Mouse (Mus musculus) heart, embryonic 12.5 days (tissue): ENCODE results near the gene Ddah2. TPM values are rescaled to one million over a fixed set of nuclear protein-coding genes. Genes with fewer than 3 reads are reported as not detected.
A peak's percentile ranks its signal among the peaks of the same experiment; 100 is the strongest.

Source experiments
- ATAC-seq: fragments of 200-750 bp; cut with Nextera tagmentation; 2 replicates; pipeline ENCODE4 v1.8.0; 2017; ENCODE audit warnings: moderate TSS enrichment, moderate library complexity; ENCODE audit not compliant: insufficient number of reproducible peaks, low FRiP score
- H3K27ac ChIP-seq: fragments of 300-500 bp; sonication (generic); 2 replicates; pipeline ENCODE4 v1.5.1; 2016; ENCODE audit warnings: mild to moderate bottlenecking, moderate library complexity; ENCODE audit not compliant: poor library complexity, severe bottlenecking
- H3K27me3 ChIP-seq: fragments of 300-500 bp; sonication (generic); replicated peaks from 2 replicates; pipeline ENCODE4 v1.6.1; 2016; ENCODE audit warnings: mild to moderate bottlenecking, moderate library complexity
- H3K36me3 ChIP-seq: fragments of 300-500 bp; sonication (generic); 2 replicates; pipeline ENCODE4 v1.6.1; 2016; ENCODE audit warnings: mild to moderate bottlenecking, moderate library complexity
- H3K4me1 ChIP-seq: fragments of 300-500 bp; sonication (generic); replicated peaks from 2 replicates; pipeline ENCODE4 v1.6.1; 2016; ENCODE audit warnings: mild to moderate bottlenecking
- H3K4me2 ChIP-seq: fragments of 300-500 bp; sonication (generic); 2 replicates; pipeline ENCODE4 v1.6.1; 2016; ENCODE audit warnings: mild to moderate bottlenecking, moderate library complexity
- H3K4me3 ChIP-seq: fragments of 300-500 bp; sonication (generic); 2 replicates; pipeline ENCODE4 v1.5.1; 2016; ENCODE audit warnings: mild to moderate bottlenecking
- H3K9ac ChIP-seq: fragments of 300-500 bp; sonication (generic); 2 replicates; pipeline ENCODE4 v1.6.1; 2016; ENCODE audit warnings: mild to moderate bottlenecking, moderate library complexity
- H3K9me3 ChIP-seq: fragments of 300-500 bp; sonication (generic); replicated peaks from 2 replicates; pipeline ENCODE4 v1.6.1; 2016; ENCODE audit warnings: mild to moderate bottlenecking, moderate library complexity
- WGBS: fragments of 180-500 bp; shearing (Covaris S2); methylation state at CpG from one replicate; pipeline ENCODE4 v1.1.7; 2016; 5-methylcytosine and 5-hydroxymethylcytosine counted together
- polyA plus RNA-seq: library from polyadenylated mRNA; unstranded; fragments of >200 nt; fragmentation: Nextera tagmentation; extraction: Ambion mirVana; gene quantifications from 2 replicates; pipeline ENCODE4 v1.2.1, GENCODE M21; 2016

The Ddah2 gene
- polyA plus RNA-seq, 1 experiment from 2014 or later = 192 TPM

DNA sequence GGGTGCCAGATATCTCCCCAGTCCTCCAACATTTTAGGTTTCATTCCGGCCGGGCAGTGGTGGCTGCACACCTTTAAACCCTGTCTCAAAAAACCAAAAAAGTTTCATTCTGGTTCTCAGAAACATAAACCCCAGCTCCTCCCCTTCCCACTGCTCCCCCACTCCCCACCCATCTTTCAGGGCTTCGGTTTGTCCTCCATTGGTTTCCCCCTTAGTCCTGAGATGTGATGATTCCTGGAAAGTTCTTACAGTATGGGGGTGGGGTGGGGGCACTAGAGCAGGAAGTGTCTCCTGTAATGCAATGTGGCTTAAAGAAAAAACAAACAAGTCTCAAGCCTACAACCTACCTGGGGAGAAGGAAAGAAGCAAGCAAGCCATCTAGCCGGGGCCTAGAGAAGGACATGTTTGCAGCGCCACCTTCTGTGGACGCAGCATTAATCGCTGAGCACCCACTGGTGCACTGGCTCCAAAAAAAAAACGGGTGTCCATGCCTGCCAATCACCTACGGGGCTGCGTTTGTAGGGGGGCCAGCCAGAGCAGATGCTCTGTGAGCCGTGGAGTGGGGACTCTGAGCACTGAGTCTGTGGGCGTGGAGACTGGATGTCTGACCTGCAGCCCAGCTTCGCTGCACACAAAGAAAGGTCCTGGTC, 47.0 kb downstream of the Ddah2 start:
- H3K4me1 ChIP-seq = peaks cover 24% of the 10 kb centered on the region
- no peak overlapping the region for H3K4me3 ChIP-seq
- H3K27me3 ChIP-seq = no peaks in the 10 kb centered on the region
- peaks cover 31% of the 10 kb centered on the region for H3K36me3 ChIP-seq
- peak overlapping the region; percentile 52 for H3K9ac ChIP-seq
- no peak for ATAC-seq
- H3K9me3 ChIP-seq = no peaks in the 10 kb centered on the region
- 29% methylated on average over 13 of the region's 13 CpGs for WGBS
- no peak overlapping the region for H3K27ac ChIP-seq
- peak overlapping the region; percentile 29; the same call in 1 of the 2 replicates for H3K4me2 ChIP-seq

GRCm38 (mm10) chr17:35106522-35106921, 47.7 kb downstream of the Ddah2 start:
- Histone ChIP-seq H3K4me1 (peaks cover 19% of the 10 kb centered on the region), H3K4me2 (no peak overlapping the region), H3K9me3 (no peaks in the 10 kb centered on the region), H3K27ac (no peak overlapping the region), H3K36me3 (peaks cover 25% of the 10 kb centered on the region), H3K27me3 (0 out of 2 replicates have a peak, but pooled peaks cover 3% of the 10 kb centered on the region), H3K9ac (no peak overlapping the region), H3K4me3 (no peak overlapping the region)
- no peak for ATAC-seq
- 68% methylated on average over 3 of the region's 3 CpGs for WGBS

DNA sequence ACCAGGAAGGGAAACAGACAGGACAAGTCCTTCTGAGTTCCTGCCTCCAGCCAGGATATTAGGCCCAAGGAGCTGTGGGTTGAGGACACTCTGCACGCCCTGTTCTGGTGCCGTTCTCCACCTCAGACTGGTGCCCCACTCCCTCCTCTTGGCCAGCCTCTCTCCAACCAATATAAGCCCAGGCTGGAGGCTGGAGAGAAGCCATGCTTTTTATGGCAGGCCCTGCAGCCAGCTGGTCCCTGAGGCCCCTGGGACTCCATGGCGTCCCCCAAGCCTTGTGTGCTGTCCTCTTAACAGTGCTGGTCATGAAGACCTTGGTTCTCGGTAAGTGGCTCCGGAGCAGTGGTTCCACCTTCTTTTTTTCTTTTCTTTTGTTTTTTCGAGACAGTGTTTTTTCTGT, 49.3 kb downstream of the Ddah2 start, which contains the start of gene Ly6g5c:
Gene Ly6g5c (plus strand): TSS at position 183 of the 400 bp plus-strand sequence.
- WGBS = 78% methylated on average over 6 of the region's 6 CpGs
- no peak for ATAC-seq
- H3K27ac ChIP-seq = no peak within 1 kb of the TSS

More for the DNA sequence above, 49.3 kb downstream of the Ddah2 start, which contains the start of gene Ly6g5c:
- Histone ChIP-seq H3K9me3 (no peaks in the 10 kb centered on the region), H3K4me2 (no peak within 1 kb of the TSS), H3K4me1 (peaks cover 6% of the 10 kb centered on the region), H3K9ac (no peak within 1 kb of the TSS), H3K27me3 (0 out of 2 replicates have a peak, but pooled peaks cover 3% of the 10 kb centered on the region), H3K36me3 (peaks cover 9% of the 10 kb centered on the region), H3K4me3 (no peak within 1 kb of the TSS)

Other genes starting within 250 kb of the Ddah2 start
- gene Stk19, start 222.1 kb upstream of the Ddah2 start, polyA plus RNA-seq = 18.2 and 19.6 TPM in 2 replicates
- 37.2 and 39.9 TPM in 2 replicates for gene Dxo, start 222.0 kb upstream of the Ddah2 start, polyA plus RNA-seq
- gene Skiv2l, start 208.8 kb upstream of the Ddah2 start, polyA plus RNA-seq = 35.3 and 39.5 TPM in 2 replicates
- gene Nelfe, start 208.6 kb upstream of the Ddah2 start, polyA plus RNA-seq = 73.7 and 81.3 TPM in 2 replicates
- gene Cfb, start 196.5 kb upstream of the Ddah2 start, polyA plus RNA-seq = 1.1 and 2.2 TPM in 2 replicates
- gene Zbtb12, start 179.6 kb upstream of the Ddah2 start, polyA plus RNA-seq = 2.6 and 2.8 TPM in 2 replicates
- not detected in 2 replicates for gene Gm20547, start 177.0 kb upstream of the Ddah2 start, polyA plus RNA-seq
- 0.24 and 0.35 TPM in 2 replicates for gene C2, start 160.8 kb upstream of the Ddah2 start, polyA plus RNA-seq
- 49.1 and 51.6 TPM in 2 replicates for gene Ehmt2, start 160.6 kb upstream of the Ddah2 start, polyA plus RNA-seq
- 0.08 TPM in 1 of 2 replicates, not detected in the other for gene Slc44a4, start 144.6 kb upstream of the Ddah2 start, polyA plus RNA-seq
- 20.8 and 21.5 TPM in 2 replicates for gene Neu1, start 127.8 kb upstream of the Ddah2 start, polyA plus RNA-seq
- 0.12 and 0.13 TPM in 2 replicates for gene Hspa1b, start 99.8 kb upstream of the Ddah2 start, polyA plus RNA-seq
- not detected in 2 replicates for gene Gm20481, start 89.1 kb upstream of the Ddah2 start, polyA plus RNA-seq
- 6.2 and 6.4 TPM in 2 replicates for gene Hspa1a, start 86.9 kb upstream of the Ddah2 start, polyA plus RNA-seq
- 2.9 and 3.1 TPM in 2 replicates for gene Hspa1l, start 86.3 kb upstream of the Ddah2 start, polyA plus RNA-seq
- 143 and 145 TPM in 2 replicates for gene Lsm2, start 77.2 kb upstream of the Ddah2 start, polyA plus RNA-seq
- gene Vars, start 58.0 kb upstream of the Ddah2 start, polyA plus RNA-seq = 82.6 TPM in 2 replicates
- gene Vwa7, start 42.5 kb upstream of the Ddah2 start, polyA plus RNA-seq = 0.32 and 0.37 TPM in 2 replicates
- 2.4 and 2.6 TPM in 2 replicates for gene Sapcd1, start 31.0 kb upstream of the Ddah2 start, polyA plus RNA-seq
- 3.5 and 4.9 TPM in 2 replicates for gene Msh5, start 12.3 kb upstream of the Ddah2 start, polyA plus RNA-seq
- 349 and 354 TPM in 2 replicates for gene Clic1, start 9.1 kb upstream of the Ddah2 start, polyA plus RNA-seq
- 0.27 TPM in 1 of 2 replicates, not detected in the other for gene Ly6g6c, start 6.4 kb downstream of the Ddah2 start, polyA plus RNA-seq
- 1.2 and 2.0 TPM in 2 replicates for gene Mpig6b, start 7.1 kb downstream of the Ddah2 start, polyA plus RNA-seq
- 0.24 and 0.40 TPM in 2 replicates for gene Ly6g6e, start 17.9 kb downstream of the Ddah2 start, polyA plus RNA-seq
- gene Ly6g6d, start 19.0 kb downstream of the Ddah2 start, polyA plus RNA-seq = 1.8 and 2.2 TPM in 2 replicates
- 1.1 and 1.5 TPM in 2 replicates for gene Ly6g6f, start 26.6 kb downstream of the Ddah2 start, polyA plus RNA-seq
- gene Abhd16a, start 30.2 kb downstream of the Ddah2 start, polyA plus RNA-seq = 58.9 and 65.1 TPM in 2 replicates
- not detected in 2 replicates for gene Ly6g5c, start 49.2 kb downstream of the Ddah2 start, polyA plus RNA-seq
- 0.32 and 0.38 TPM in 2 replicates for gene Ly6g5b, start 56.4 kb downstream of the Ddah2 start, polyA plus RNA-seq
- gene Gpank1, start 62.4 kb downstream of the Ddah2 start, polyA plus RNA-seq = 11.1 and 15.1 TPM in 2 replicates
- gene Csnk2b, start 63.0 kb downstream of the Ddah2 start, polyA plus RNA-seq = 190 and 207 TPM in 2 replicates
- 8.6 and 8.7 TPM in 2 replicates for gene D17H6S53E, start 67.3 kb downstream of the Ddah2 start, polyA plus RNA-seq
- gene Apom, start 73.0 kb downstream of the Ddah2 start, polyA plus RNA-seq = 1.3 and 8.3 TPM in 2 replicates
- 56.1 and 61.6 TPM in 2 replicates for gene Bag6, start 76.1 kb downstream of the Ddah2 start, polyA plus RNA-seq
- 132 and 148 TPM in 2 replicates for gene Prrc2a, start 105.9 kb downstream of the Ddah2 start, polyA plus RNA-seq
- gene Aif1, start 117.0 kb downstream of the Ddah2 start, polyA plus RNA-seq = 4.3 and 4.4 TPM in 2 replicates
- 3.3 and 5.2 TPM in 2 replicates for gene Lst1, start 129.4 kb downstream of the Ddah2 start, polyA plus RNA-seq
- gene Ltb, start 135.4 kb downstream of the Ddah2 start, polyA plus RNA-seq = 0.14 and 0.31 TPM in 2 replicates
- 0.12 TPM in 1 of 2 replicates, not detected in the other for gene Tnf, start 143.0 kb downstream of the Ddah2 start, polyA plus RNA-seq
- not detected in 2 replicates for gene Lta, start 146.3 kb downstream of the Ddah2 start, polyA plus RNA-seq
- 0.55 TPM in 1 of 2 replicates, not detected in the other for gene Gm16181, start 161.8 kb downstream of the Ddah2 start, polyA plus RNA-seq
- gene Atp6v1g2, start 174.6 kb downstream of the Ddah2 start, polyA plus RNA-seq = 10.0 and 12.5 TPM in 2 replicates
- gene Nfkbil1, start 176.8 kb downstream of the Ddah2 start, polyA plus RNA-seq = 9.0 and 9.8 TPM in 2 replicates
- 282 and 285 TPM in 2 replicates for gene Ddx39b, start 182.7 kb downstream of the Ddah2 start, polyA plus RNA-seq
- 30.2 and 32.8 TPM in 2 replicates for gene H2-D1, start 203.7 kb downstream of the Ddah2 start, polyA plus RNA-seq